8 mouse cellular contexts compared by ENCODE assay signal in genomic region chr2:30952824-30953490, GRCm38 (mm10). TPM values are rescaled to one million over a fixed set of nuclear protein-coding genes. Genes with fewer than 3 reads are reported as not detected.
DNase-seq lines count a peak whose midpoint lies in the region; ATAC-seq and TF ChIP-seq lines count a peak whose summit lies in the region.

Tor1b (plus strand) TSS chr2:30952959.

- peak; percentile 99 for TF ChIP-seq POLR2A in olfactory bulb, adult 2 months (IDR thresholded peaks at IDR 0.05; ENCODE audit: insufficient read depth, low read depth, low read length)
- TF ChIP-seq POLR2A in thymus, adult 2 months (IDR thresholded peaks at IDR 0.05; ENCODE audit: control insufficient read depth, extremely low read depth, insufficient read depth, low read length, poor library complexity): peak; percentile 95

- peak; percentile 85 for DNase-seq in ES-E14 (ENCODE audit: low read depth, low spot score)
- peak; percentile 98 for DNase-seq in forebrain, embryonic 14.5 days (ENCODE audit: low spot score)
- peak; percentile 80 to 86 for DNase-seq in heart, postnatal 14 days
- DNase-seq in layer of hippocampus, adult 18-20 months (ENCODE audit: low spot score in 2 of 2): peak; percentile 84 to 93
- DNase-seq in lung, embryonic 14.5 days: peak; percentile 97
- peak; percentile 81 for DNase-seq in thymus, adult 2 months

- ATAC-seq in cerebellum, adult (ENCODE audit: insufficient number of reproducible peaks, low FRiP score, low TSS enrichment): peak; percentile 94
- ATAC-seq in forebrain, embryonic 14.5 days: peak; percentile 95
- peak; percentile 93 for ATAC-seq in lung, embryonic 14.5 days (ENCODE audit: insufficient read depth)

- peaks cover 0 to 12% of the 10 kb centered on the region in 2 experiments; a peak in 1 of 4 replicates for H3K4me1 ChIP-seq in ES-E14 (ENCODE audit: control insufficient read depth in 2 of 2, insufficient read depth in 2 of 2, low read length in 2 of 2, poor library complexity in 1 of 2)
- H3K4me1 ChIP-seq in forebrain, embryonic 14.5 days (ENCODE audit: control insufficient read depth, insufficient read depth, low read length): peaks cover 18% of the 10 kb centered on the region
- H3K4me1 ChIP-seq in lung, embryonic 14.5 days (ENCODE audit: insufficient read depth): peaks cover 9% of the 10 kb centered on the region
- peaks cover 25% of the 10 kb centered on the region for H3K4me1 ChIP-seq in olfactory bulb, adult 2 months (ENCODE audit: control insufficient read depth, insufficient read depth, low read length)
- H3K4me1 ChIP-seq in thymus, adult 2 months (replicated peaks; ENCODE audit: control insufficient read depth, insufficient read depth, low read length): peaks cover 19% of the 10 kb centered on the region

- H3K4me3 ChIP-seq in ES-E14 (ENCODE audit: insufficient read depth in 1 of 2, low read depth in 1 of 2, low read length in 2 of 2, poor library complexity in 1 of 2, severe bottlenecking in 1 of 2): peak within 1 kb of the TSS; percentile 63 to 99
- peak within 1 kb of the TSS; percentile 84 for H3K4me3 ChIP-seq in forebrain, embryonic 14.5 days (ENCODE audit: low read depth, low read length)
- H3K4me3 ChIP-seq in lung, embryonic 14.5 days (ENCODE audit: low read depth, low read length): peak within 1 kb of the TSS; percentile 90
- peak within 1 kb of the TSS; percentile 80 for H3K4me3 ChIP-seq in olfactory bulb, adult 2 months (ENCODE audit: insufficient read depth, low read depth, low read length)
- H3K4me3 ChIP-seq in thymus, adult 2 months (ENCODE audit: control insufficient read depth, insufficient read depth, low read length): peak within 1 kb of the TSS; percentile 55

- peak within 1 kb of the TSS; percentile 98 for H3K9ac ChIP-seq in ES-E14 (ENCODE audit: insufficient read depth, low read depth, low read length, poor library complexity, severe bottlenecking)
- H3K9ac ChIP-seq in forebrain, embryonic 14.5 days (ENCODE audit: low read length): peak within 1 kb of the TSS; percentile 87
- peak within 1 kb of the TSS; percentile 89 for H3K9ac ChIP-seq in lung, embryonic 14.5 days

- H3K27me3 ChIP-seq in forebrain, embryonic 14.5 days (replicated peaks; ENCODE audit: control insufficient read depth, insufficient read depth, low read length): no peaks in the 10 kb centered on the region
- no peaks in the 10 kb centered on the region for H3K27me3 ChIP-seq in lung, embryonic 14.5 days (ENCODE audit: insufficient read depth, low read length)
- H3K27me3 ChIP-seq in thymus, adult 2 months (ENCODE audit: control insufficient read depth, insufficient read depth, low read length): no peaks in the 10 kb centered on the region

- WGBS in forebrain, embryonic 14.5 days: under 1% methylated on average over 60 of the region's 60 CpGs
- under 1% methylated on average over 60 of the region's 60 CpGs for WGBS in lung, embryonic 14.5 days
- under 1% methylated on average over 59 of the region's 60 CpGs for WGBS in olfactory bulb, adult 2 months
- WGBS in thymus, adult 2 months: under 1% methylated on average over 60 of the region's 60 CpGs

- intact Hi-C loops in heart, postnatal 14 days (cut with DNase I): no loop called here

- H3K9me3 ChIP-seq in ES-E14 (ENCODE audit: control insufficient read depth, insufficient read depth, low read depth, low read length): no peaks in the 10 kb centered on the region
- no peaks in the 10 kb centered on the region for H3K9me3 ChIP-seq in forebrain, embryonic 14.5 days (replicated peaks; ENCODE audit: control insufficient read depth, low read length)
- H3K9me3 ChIP-seq in lung, embryonic 14.5 days (ENCODE audit: low read depth, low read length): no peaks in the 10 kb centered on the region

- peak within 1 kb of the TSS; percentile 67 for H3K27ac ChIP-seq in ES-E14 (ENCODE audit: insufficient read depth, low read depth, low read length, poor library complexity, severe bottlenecking)
- peak within 1 kb of the TSS; percentile 86 for H3K27ac ChIP-seq in forebrain, embryonic 14.5 days (ENCODE audit: low read depth, low read length)
- peak within 1 kb of the TSS; percentile 86; the same call in 1 of the 2 replicates for H3K27ac ChIP-seq in lung, embryonic 14.5 days (ENCODE audit: low read depth)
- H3K27ac ChIP-seq in olfactory bulb, adult 2 months (ENCODE audit: insufficient read depth, low read depth, low read length): peak within 1 kb of the TSS; percentile 72
- no peak within 1 kb of the TSS for H3K27ac ChIP-seq in thymus, adult 2 months (ENCODE audit: control insufficient read depth, insufficient read depth, low read length)

- H3K4me2 ChIP-seq in forebrain, embryonic 14.5 days (ENCODE audit: low read length): peak within 1 kb of the TSS; percentile 80
- peak within 1 kb of the TSS; percentile 91 for H3K4me2 ChIP-seq in lung, embryonic 14.5 days

- in situ Hi-C loops in ES-E14 (cut with MboI; ENCODE audit: low sequenced_read_pairs in 2 of 2, unreplicated experiment in 2 of 2): no loop called here

- peak; percentile 53 for TF ChIP-seq CTCF in lung, embryonic 14.5 days (IDR thresholded peaks at IDR 0.05; ENCODE audit: low read depth)
- no peak for TF ChIP-seq CTCF in olfactory bulb, adult 2 months (IDR thresholded peaks at IDR 0.05; ENCODE audit: insufficient read depth, low read depth, low read length)
- 0 out of 2 replicates have a peak, but pooled peaks have one; percentile 37 for TF ChIP-seq CTCF in thymus, adult 2 months (IDR thresholded peaks at IDR 0.05; ENCODE audit: borderline replicate concordance, control insufficient read depth, extremely low read depth, insufficient read depth, low read length, poor library complexity)

- peaks cover 26% of the 10 kb centered on the region for H3K36me3 ChIP-seq in ES-E14 (ENCODE audit: control insufficient read depth, insufficient read depth, low read length, poor library complexity, severe bottlenecking)
- peaks cover 34% of the 10 kb centered on the region for H3K36me3 ChIP-seq in forebrain, embryonic 14.5 days (ENCODE audit: control insufficient read depth, insufficient read depth, low read length)
- peaks cover 29% of the 10 kb centered on the region for H3K36me3 ChIP-seq in lung, embryonic 14.5 days (ENCODE audit: insufficient read depth)
- peaks cover 17% of the 10 kb centered on the region for H3K36me3 ChIP-seq in thymus, adult 2 months (ENCODE audit: control insufficient read depth, insufficient read depth, low read length)

TF ChIP-seq in ES-E14, 5 proteins besides CTCF, POLR2A, EP300 and RAD21:
- TF ChIP-seq ZNF384 (IDR thresholded peaks at IDR 0.05; ENCODE audit: low read depth, low read length) (no peak), HCFC1 (IDR thresholded peaks at IDR 0.05; ENCODE audit: borderline replicate concordance, insufficient read depth, low read length) (no peak), MAFK (IDR thresholded peaks at IDR 0.05; ENCODE audit: insufficient read depth, low read depth, low read length) (no peak), ZC3H11A (IDR thresholded peaks at IDR 0.05; ENCODE audit: borderline replicate concordance, low read depth, low read length) (no peak), CHD2 (IDR thresholded peaks at IDR 0.05; ENCODE audit: low read depth, low read length) (no peak)
TF ChIP-seq in ES-E14: peak in this region for 0.

RNA-seq across cellular contexts. Expression of gene Tor1b, which starts in this region (rescaled TPM):
- total RNA-seq in ES-E14 (2012; rRNA removed): 67.8 and 73.5 TPM in 2 replicates
- 24.9 and 25.2 TPM in 2 replicates for polyA plus RNA-seq in forebrain, embryonic 14.5 days (2014; fragmentation: Nextera tagmentation; extraction: Ambion mirVana)
- 10 to 100 TPM; 25.0 to 26.1 TPM for total RNA-seq in heart, postnatal 14 days (2021)
- total RNA-seq in layer of hippocampus, adult 18-20 months (2021): 10 to 100 TPM; 32.3 to 38.3 TPM
- polyA plus RNA-seq in lung, embryonic 14.5 days (2014; fragmentation: Nextera tagmentation; extraction: Ambion mirVana): 41.0 and 41.8 TPM in 2 replicates
- not detected in 2 replicates for polyA plus RNA-seq in olfactory bulb, adult 2 months (2012; ENCODE audit: insufficient read depth, insufficient read length, low replicate concordance, missing spikeins)
- 35.5 and 41.7 TPM in 2 replicates for polyA plus RNA-seq in thymus, adult 2 months (2012; rRNA removed)
